Mouse (Mus musculus) hindbrain, embryonic 15.5 days (tissue): ENCODE measurements around the gene Angptl4. TPM values are rescaled to one million over a fixed set of nuclear protein-coding genes. Genes with fewer than 3 reads are reported as not detected.
"Not testable (repeated sequence)": the region's sequence is repeated elsewhere in the genome, so short reads cannot be mapped to it uniquely, and the experiment has no call there.

Experiments used
- ATAC-seq: fragments of 200-750 bp; cut with Nextera tagmentation; 2 replicates; pipeline ENCODE4 v1.8.0; 2017; ENCODE audit warnings: low read depth, moderate number of reproducible peaks, moderate TSS enrichment; ENCODE audit not compliant: low FRiP score
- H3K27ac ChIP-seq: fragments of 300-500 bp; sonication (generic); replicated peaks from 2 replicates; pipeline ENCODE4 v1.5.1; 2015; ENCODE audit warnings: mild to moderate bottlenecking, inconsistent platforms
- H3K27me3 ChIP-seq: fragments of 300-500 bp; sonication (generic); 2 replicates; pipeline ENCODE4 v1.6.1; 2015; ENCODE audit warnings: control low read depth, inconsistent platforms
- H3K36me3 ChIP-seq: fragments of 300-500 bp; sonication (generic); 2 replicates; pipeline ENCODE4 v1.6.1; 2015; ENCODE audit warnings: control low read depth, inconsistent platforms
- H3K4me1 ChIP-seq: fragments of 300-500 bp; sonication (generic); replicated peaks from 2 replicates; pipeline ENCODE4 v1.6.1; 2015; ENCODE audit warnings: control low read depth, inconsistent platforms
- H3K4me2 ChIP-seq: fragments of 300-500 bp; sonication (generic); 2 replicates; pipeline ENCODE4 v1.6.1; 2015; ENCODE audit warnings: moderate library complexity, mild to moderate bottlenecking, inconsistent platforms
- H3K4me3 ChIP-seq: fragments of 300-500 bp; sonication (generic); 2 replicates; pipeline ENCODE4 v1.5.1; 2015; ENCODE audit warnings: mild to moderate bottlenecking, inconsistent platforms
- H3K9ac ChIP-seq: fragments of 300-500 bp; sonication (generic); 2 replicates; pipeline ENCODE4 v1.6.1; 2015; ENCODE audit warnings: inconsistent platforms
- H3K9me3 ChIP-seq: fragments of 300-500 bp; sonication (generic); 2 replicates; pipeline ENCODE4 v1.6.1; 2016; ENCODE audit warnings: control low read depth, inconsistent platforms
- WGBS: fragments of 180-500 bp; shearing (Covaris S2); methylation state at CpG from one replicate; pipeline ENCODE4 v1.1.7; 2015; 5-methylcytosine and 5-hydroxymethylcytosine counted together
- polyA plus RNA-seq: library from polyadenylated mRNA; unstranded; fragments of >200 nt; fragmentation: Nextera tagmentation; extraction: Ambion mirVana; gene quantifications from 2 replicates; pipeline ENCODE4 v1.2.1, GENCODE M21; 2015

The Angptl4 gene
- polyA plus RNA-seq, 1 experiment from 2014 or later, result 23.9 TPM

- no peaks in the 10 kb centered on the region for H3K9me3 ChIP-seq
- H3K4me1 ChIP-seq, result peaks cover 32% of the 10 kb centered on the region
- no peak for ATAC-seq
- H3K27me3 ChIP-seq, result no peaks in the 10 kb centered on the region
- no peak overlapping the region for H3K4me2 ChIP-seq
- H3K4me3 ChIP-seq, result no peak overlapping the region
- H3K36me3 ChIP-seq, result peaks cover 2% of the 10 kb centered on the region; the same call in 1 of the 2 replicates
- H3K27ac ChIP-seq, result no peak overlapping the region
- no peak overlapping the region for H3K9ac ChIP-seq
These were observed 30.4 kb downstream of the Angptl4 start for GRCm38 (mm10) chr17:33751181-33751580.

- Histone ChIP-seq H3K4me1 (peaks cover 15% of the 10 kb centered on the region), H3K9me3 (no peaks in the 10 kb centered on the region), H3K36me3 (peaks cover 18% of the 10 kb centered on the region), H3K4me2 (no peak overlapping the region), H3K4me3 (no peak overlapping the region), H3K27ac (no peak overlapping the region), H3K9ac (no peak overlapping the region), H3K27me3 (no peaks in the 10 kb centered on the region)
- ATAC-seq, result no peak
- 97% methylated on average over 5 of the region's 5 CpGs for WGBS
These were observed 32.2 kb downstream of the Angptl4 start for GRCm38 (mm10) chr17:33749451-33749850.

- Histone ChIP-seq H3K9me3 (no peaks in the 10 kb centered on the region), H3K4me2 (no peak overlapping the region), H3K27ac (no peak overlapping the region), H3K4me1 (no peaks in the 10 kb centered on the region), H3K36me3 (peaks cover 18% of the 10 kb centered on the region), H3K27me3 (no peaks in the 10 kb centered on the region), H3K9ac (no peak overlapping the region), H3K4me3 (no peak overlapping the region)
- ATAC-seq, result no peak
- 81% methylated on average over 2 of the region's 2 CpGs for WGBS
These were observed 35.6 kb downstream of the Angptl4 start for GRCm38 (mm10) chr17:33746011-33746410.

- 90% methylated on average over 5 of the region's 5 CpGs for WGBS
- Histone ChIP-seq H3K27me3 (no peaks in the 10 kb centered on the region), H3K9me3 (no peaks in the 10 kb centered on the region), H3K4me3 (no peak overlapping the region), H3K9ac (no peak overlapping the region), H3K27ac (no peak overlapping the region), H3K4me2 (no peak overlapping the region), H3K4me1 (no peaks in the 10 kb centered on the region), H3K36me3 (peaks cover 18% of the 10 kb centered on the region)
- ATAC-seq, result no peak
These were observed 36.8 kb downstream of the Angptl4 start for GRCm38 (mm10) chr17:33744686-33745384.

- ATAC-seq, result no peak
- Histone ChIP-seq H3K27me3 (no peaks in the 10 kb centered on the region), H3K27ac (no peak overlapping the region), H3K9ac (no peak overlapping the region), H3K9me3 (no peaks in the 10 kb centered on the region), H3K4me2 (no peak overlapping the region), H3K4me3 (no peak overlapping the region), H3K4me1 (no peaks in the 10 kb centered on the region), H3K36me3 (peaks cover 18% of the 10 kb centered on the region)
- WGBS, result 100% methylated on average over 1 of the region's 1 CpGs
These were observed 39.2 kb downstream of the Angptl4 start for GRCm38 (mm10) chr17:33742420-33742819.

GRCm38 (mm10) chr17:33733526-33733925 lies 48.1 kb downstream of the Angptl4 start:
- not testable (repeated sequence) for H3K4me2 ChIP-seq, H3K36me3 ChIP-seq, H3K9me3 ChIP-seq, H3K27ac ChIP-seq, ATAC-seq, H3K9ac ChIP-seq, H3K4me3 ChIP-seq, H3K4me1 ChIP-seq, H3K27me3 ChIP-seq
- WGBS, result 88% methylated on average over 10 of the region's 10 CpGs

- not testable (repeated sequence) for H3K4me2 ChIP-seq, H3K4me1 ChIP-seq, H3K4me3 ChIP-seq, H3K27me3 ChIP-seq, H3K36me3 ChIP-seq, H3K27ac ChIP-seq, ATAC-seq, H3K9me3 ChIP-seq, H3K9ac ChIP-seq
- 73% methylated on average over 9 of the region's 9 CpGs for WGBS
These were observed 49.0 kb downstream of the Angptl4 start for GRCm38 (mm10) chr17:33732556-33733083.

- no peaks in the 10 kb centered on the region for H3K36me3 ChIP-seq
- ATAC-seq, result no peak
- no peak overlapping the region for H3K4me2 ChIP-seq
- no peaks in the 10 kb centered on the region for H3K4me1 ChIP-seq
- no peak overlapping the region for H3K9ac ChIP-seq
- no peaks in the 10 kb centered on the region for H3K9me3 ChIP-seq
- no peak overlapping the region for H3K27ac ChIP-seq
- 74% methylated on average over 2 of the region's 2 CpGs for WGBS
- no peak overlapping the region for H3K4me3 ChIP-seq
- H3K27me3 ChIP-seq, result no peaks in the 10 kb centered on the region
These were observed 52.4 kb downstream of the Angptl4 start for GRCm38 (mm10) chr17:33729215-33729614.

GRCm38 (mm10) chr17:33728396-33728795 lies 53.2 kb downstream of the Angptl4 start:
- 80% methylated on average over 2 of the region's 2 CpGs for WGBS
- no peak overlapping the region for H3K4me2 ChIP-seq
- ATAC-seq, result no peak
- H3K9ac ChIP-seq, result no peak overlapping the region
- H3K27ac ChIP-seq, result no peak overlapping the region
- no peaks in the 10 kb centered on the region for H3K9me3 ChIP-seq
- H3K27me3 ChIP-seq, result no peaks in the 10 kb centered on the region
- no peak overlapping the region for H3K4me3 ChIP-seq
- no peaks in the 10 kb centered on the region for H3K36me3 ChIP-seq
- H3K4me1 ChIP-seq, result no peaks in the 10 kb centered on the region

Other genes with a start within 250 kb of the Angptl4 start
- gene Myo1f, start 226.1 kb downstream of the Angptl4 start, polyA plus RNA-seq, result 1.6 and 2.3 TPM in 2 replicates
- gene Zfp414, start 152.7 kb downstream of the Angptl4 start, polyA plus RNA-seq, result 60.6 and 75.8 TPM in 2 replicates
- gene Pram1, start 143.8 kb downstream of the Angptl4 start, polyA plus RNA-seq, result 0.44 and 0.56 TPM in 2 replicates
- gene Hnrnpm, start 95.0 kb downstream of the Angptl4 start, polyA plus RNA-seq, result 179 and 192 TPM in 2 replicates
- 84.6 and 86.7 TPM in 2 replicates for gene March2, start 63.2 kb downstream of the Angptl4 start, polyA plus RNA-seq
- gene Rab11b, start 21.3 kb downstream of the Angptl4 start, polyA plus RNA-seq, result 590 and 595 TPM in 2 replicates
- 50.4 and 57.1 TPM in 2 replicates for gene Kank3, start 28.7 kb upstream of the Angptl4 start, polyA plus RNA-seq
- 474 and 594 TPM in 2 replicates for gene Rps28, start 42.7 kb upstream of the Angptl4 start, polyA plus RNA-seq
- gene Ndufa7, start 42.7 kb upstream of the Angptl4 start, polyA plus RNA-seq, result 496 and 540 TPM in 2 replicates
- 54.7 and 55.3 TPM in 2 replicates for gene Cd320, start 61.3 kb upstream of the Angptl4 start, polyA plus RNA-seq
- not detected in 2 replicates for gene Gm7029, start 92.0 kb upstream of the Angptl4 start, polyA plus RNA-seq
- 2.2 and 2.7 TPM in 2 replicates for gene Kifc1, start 108.8 kb upstream of the Angptl4 start, polyA plus RNA-seq
- 0.26 TPM in 1 of 2 replicates, not detected in the other for gene Platr17, start 123.3 kb upstream of the Angptl4 start, polyA plus RNA-seq
- 50.3 and 55.9 TPM in 2 replicates for gene Daxx, start 127.6 kb upstream of the Angptl4 start, polyA plus RNA-seq
- gene Tapbp, start 134.1 kb upstream of the Angptl4 start, polyA plus RNA-seq, result 30.5 and 33.2 TPM in 2 replicates
- gene Zbtb22, start 134.1 kb upstream of the Angptl4 start, polyA plus RNA-seq, result 17.1 TPM in 2 replicates
- gene Rgl2, start 147.7 kb upstream of the Angptl4 start, polyA plus RNA-seq, result 55.1 and 60.1 TPM in 2 replicates
- 172 and 185 TPM in 2 replicates for gene Pfdn6, start 158.5 kb upstream of the Angptl4 start, polyA plus RNA-seq
- 24.3 and 26.5 TPM in 2 replicates for gene Wdr46, start 158.8 kb upstream of the Angptl4 start, polyA plus RNA-seq
- 12.8 and 14.1 TPM in 2 replicates for gene B3galt4, start 169.7 kb upstream of the Angptl4 start, polyA plus RNA-seq
- 74.8 and 76.6 TPM in 2 replicates for gene Vps52, start 174.0 kb upstream of the Angptl4 start, polyA plus RNA-seq
- 701 and 784 TPM in 2 replicates for gene Rps18, start 174.2 kb upstream of the Angptl4 start, polyA plus RNA-seq
- gene H2-K1, start 218.5 kb upstream of the Angptl4 start, polyA plus RNA-seq, result 19.5 and 25.2 TPM in 2 replicates
- 22.1 and 24.9 TPM in 2 replicates for gene Ring1, start 242.8 kb upstream of the Angptl4 start, polyA plus RNA-seq
- gene H2-Ke6, start 246.2 kb upstream of the Angptl4 start, polyA plus RNA-seq, result 64.8 and 71.9 TPM in 2 replicates
- 166 and 176 TPM in 2 replicates for gene Slc39a7, start 249.9 kb upstream of the Angptl4 start, polyA plus RNA-seq
- 57.8 and 61.1 TPM in 2 replicates for gene Rxrb, start 250.0 kb upstream of the Angptl4 start, polyA plus RNA-seq